Mouse (Mus musculus): ENCODE measurements at regions not wholly inside any gene's neighbourhood (a gene's known extent, or its start where the extent isn't known, plus 50 kb on each side); places are given as distances from the start of the nearest gene placed in this dataset.

GRCm38 (mm10) chr10:99570190-99570589, 189.3 kb downstream of the Csl start:
- Histone ChIP-seq H3K9me3 (replicated peaks; ENCODE audit: insufficient read depth, low read length) (no peaks in the 10 kb centered on the region), H3K4me1 (ENCODE audit: control insufficient read depth in 1 of 2, insufficient read depth in 2 of 2, low read length in 2 of 2) (peaks cover 4 to 9% of the 10 kb centered on the region in 2 experiments; a peak in 3 of 4 replicates), H3K27me3 (ENCODE audit: control insufficient read depth in 1 of 2, insufficient read depth in 2 of 2, low read length in 2 of 2) (no peaks in the 10 kb centered on the region; a peak in 1 of 4 replicates), H3K36me3 (ENCODE audit: control insufficient read depth in 1 of 2, insufficient read depth in 2 of 2, low read length in 2 of 2) (peaks cover 0 to 7% of the 10 kb centered on the region in 2 experiments; a peak in 2 of 4 replicates), H3K4me3 (ENCODE audit: control insufficient read depth in 1 of 2, insufficient read depth in 1 of 2, low read depth in 2 of 2, low read length in 2 of 2) (no peak overlapping the region), H3K27ac (ENCODE audit: control insufficient read depth, low read depth, low read length) (no peak overlapping the region), H3K9ac (ENCODE audit: control insufficient read depth, low read depth, low read length, poor library complexity, severe bottlenecking) (no peak overlapping the region), H3K79me2 (ENCODE audit: control insufficient read depth, insufficient read depth, low read length, poor library complexity) (no peaks in the 10 kb centered on the region)
- TF ChIP-seq CTCF (IDR thresholded peaks at IDR 0.05 in 2 of 3, conservative IDR thresholded peaks at IDR 0.05 in 1 of 3; ENCODE audit: control insufficient read depth in 1 of 3, insufficient read depth in 1 of 3, low read depth in 2 of 3, low read length in 3 of 3, poor library complexity in 1 of 3, severe bottlenecking in 1 of 3) (no peak), TCF12 (IDR thresholded peaks at IDR 0.05; ENCODE audit: low read depth, low read length) (no peak), CHD2 (IDR thresholded peaks at IDR 0.05; ENCODE audit: low read length) (no peak), SMC3 (IDR thresholded peaks at IDR 0.05; ENCODE audit: low read depth, low read length) (no peak), POLR2A (IDR thresholded peaks at IDR 0.05; ENCODE audit: control insufficient read depth in 1 of 2, insufficient read depth in 1 of 2, low read depth in 1 of 2, low read length in 2 of 2, poor library complexity in 1 of 2) (no peak), USF2 (IDR thresholded peaks at IDR 0.05; ENCODE audit: borderline replicate concordance in 1 of 2, insufficient read depth in 1 of 2, low read depth in 1 of 2, low read length in 2 of 2) (no peak)
- no peak for DNase-seq (ENCODE audit: low read depth, low spot score)

DNA sequence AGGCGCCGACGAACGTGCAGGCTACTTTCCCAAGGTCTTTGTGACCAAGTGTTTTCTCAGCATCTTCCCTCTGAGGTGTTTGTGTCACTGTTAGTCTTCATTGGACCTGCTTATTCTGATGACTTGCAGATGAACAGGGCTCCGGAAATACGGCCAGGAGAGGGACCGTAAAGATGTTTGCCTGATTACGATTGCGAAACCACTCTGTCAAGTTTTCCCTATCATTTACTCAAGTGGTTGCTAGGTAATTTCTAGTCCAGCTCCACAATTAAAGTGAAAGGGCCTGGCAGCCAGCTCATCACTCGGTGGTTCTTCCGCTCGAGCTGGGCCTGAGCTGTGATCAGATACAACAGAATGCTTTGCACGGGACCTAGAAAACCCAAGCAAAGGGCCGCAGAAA, 185.5 kb downstream of the Csl start:
- H3K9ac ChIP-seq (ENCODE audit: control insufficient read depth, low read depth, low read length, poor library complexity, severe bottlenecking): no peak overlapping the region
- H3K27ac ChIP-seq (ENCODE audit: control insufficient read depth, low read depth, low read length): no peak overlapping the region
- H3K79me2 ChIP-seq (ENCODE audit: control insufficient read depth, insufficient read depth, low read length, poor library complexity): no peaks in the 10 kb centered on the region
- TF ChIP-seq MEF2A (IDR thresholded peaks at IDR 0.05; ENCODE audit: extremely low read depth, insufficient replicate concordance, low read depth, low read length, poor library complexity, severe bottlenecking) (no peak), TAL1 (IDR thresholded peaks at IDR 0.05; ENCODE audit: low read length) (no peak), POLR2AphosphoS5 (IDR thresholded peaks at IDR 0.05; ENCODE audit: borderline replicate concordance, low read depth, low read length) (no peak), USF2 (IDR thresholded peaks at IDR 0.05; ENCODE audit: borderline replicate concordance in 1 of 2, insufficient read depth in 1 of 2, low read depth in 1 of 2, low read length in 2 of 2) (no peak), USF1 (IDR thresholded peaks at IDR 0.05; ENCODE audit: low read depth, low read length) (no peak), GATA1 (IDR thresholded peaks at IDR 0.05; ENCODE audit: low read depth, low read length) (no peak), BHLHE40 (IDR thresholded peaks at IDR 0.05; ENCODE audit: borderline replicate concordance, low read depth, low read length) (no peak), EP300 (IDR thresholded peaks at IDR 0.05; ENCODE audit: low read depth in 1 of 2, low read length in 2 of 2) (no peak), HCFC1 (IDR thresholded peaks at IDR 0.05; ENCODE audit: low read depth, low read length) (no peak), ETS1 (IDR thresholded peaks at IDR 0.05; ENCODE audit: low read depth, low read length) (no peak), MAFK (IDR thresholded peaks at IDR 0.05; ENCODE audit: borderline replicate concordance, low read depth, low read length) (no peak)
- no peaks in the 10 kb centered on the region; a peak in 1 of 4 replicates for H3K27me3 ChIP-seq (ENCODE audit: control insufficient read depth in 1 of 2, insufficient read depth in 2 of 2, low read length in 2 of 2)
- no peaks in the 10 kb centered on the region for H3K9me3 ChIP-seq (replicated peaks; ENCODE audit: insufficient read depth, low read length)
- H3K4me1 ChIP-seq (ENCODE audit: control insufficient read depth in 1 of 2, insufficient read depth in 2 of 2, low read length in 2 of 2): no peaks in the 10 kb centered on the region
- no peak overlapping the region for H3K4me3 ChIP-seq (ENCODE audit: control insufficient read depth in 1 of 2, insufficient read depth in 1 of 2, low read depth in 2 of 2, low read length in 2 of 2)
- peaks cover 0 to 3% of the 10 kb centered on the region in 2 experiments; a peak in 1 of 4 replicates for H3K36me3 ChIP-seq (ENCODE audit: control insufficient read depth in 1 of 2, insufficient read depth in 2 of 2, low read length in 2 of 2)
- DNase-seq (ENCODE audit: low read depth, low spot score): no peak

All from MEL (cell line).